Mouse (Mus musculus) MEL (cell line): ENCODE measurements at regions not wholly inside any gene's neighbourhood (a gene's known extent, or its start where the extent isn't known, plus 50 kb on each side); places are given as distances from the start of the nearest gene placed in this dataset.

ENCODE experiments used
- CHD2 ChIP-seq: IDR thresholded peaks from 2 replicates; pipeline ENCODE4 v1.6.1; 2011; ENCODE audit warnings: low read length, improper control_type of control experiment
- CTCF ChIP-seq, 3 experiments: IDR thresholded peaks in 2 of 3; conservative IDR thresholded peaks in 1 of 3; 2 replicates each; pipeline ENCODE4 v1.5.1; 2011 to 2012; ENCODE audit warnings: low read length in 3 of 3, low read depth in 2 of 3, mild to moderate bottlenecking in 2 of 3, improper control_type of control experiment in 1 of 3, inconsistent platforms in 1 of 3, mixed read lengths in 1 of 3, moderate library complexity in 1 of 3; ENCODE audit not compliant: control insufficient read depth in 1 of 3, insufficient read depth in 1 of 3, poor library complexity in 1 of 3, severe bottlenecking in 1 of 3
- E2F4 ChIP-seq: IDR thresholded peaks from 2 replicates; pipeline ENCODE4 v1.6.1; 2011; ENCODE audit warnings: low read depth, low read length, improper control_type of control experiment, borderline replicate concordance
- HCFC1 ChIP-seq: IDR thresholded peaks from 2 replicates; pipeline ENCODE4 v1.6.1; 2012; ENCODE audit warnings: low read depth, mild to moderate bottlenecking, inconsistent platforms, low read length, improper control_type of control experiment, moderate library complexity
- POLR2A ChIP-seq, 2 experiments: IDR thresholded peaks; 2 replicates each; pipeline ENCODE4 v1.6.1; 2011 to 2012; ENCODE audit warnings: low read length in 2 of 2, mild to moderate bottlenecking in 2 of 2, control low read depth in 1 of 2, improper control_type of control experiment in 1 of 2, low read depth in 1 of 2, moderate library complexity in 1 of 2; ENCODE audit not compliant: control insufficient read depth in 1 of 2, insufficient read depth in 1 of 2, poor library complexity in 1 of 2
- RCOR1 ChIP-seq: IDR thresholded peaks from 2 replicates; pipeline ENCODE4 v1.6.1; 2012; ENCODE audit warnings: low read depth, mild to moderate bottlenecking, inconsistent platforms, low read length, improper control_type of control experiment
- TAL1 ChIP-seq: IDR thresholded peaks from 2 replicates; pipeline ENCODE4 v1.6.1; 2012; ENCODE audit warnings: mild to moderate bottlenecking, inconsistent platforms, low read length, moderate library complexity, mixed read lengths
- TCF12 ChIP-seq: IDR thresholded peaks from 2 replicates; pipeline ENCODE4 v1.6.1; 2014; ENCODE audit warnings: low read depth, mild to moderate bottlenecking, inconsistent platforms, low read length, improper control_type of control experiment, moderate library complexity

DNA sequence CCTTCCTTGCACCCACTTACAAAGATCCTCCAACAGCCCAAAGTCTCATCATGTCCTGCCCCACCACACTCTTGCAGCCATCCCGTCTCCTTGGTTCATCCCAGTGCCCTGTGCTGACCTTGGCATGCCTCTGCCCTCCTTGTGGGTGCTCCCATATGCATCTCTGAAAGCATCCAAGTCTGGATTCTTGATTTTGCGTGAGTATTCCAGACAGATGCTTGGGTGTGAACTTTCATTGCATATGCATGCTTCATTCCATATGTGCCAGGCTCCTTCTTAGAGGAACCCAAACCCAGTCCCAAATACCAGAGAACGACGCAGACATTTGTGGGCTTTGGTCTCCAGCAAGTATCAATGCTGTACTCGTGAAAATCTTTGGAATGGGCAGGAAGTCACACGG lies 78.8 kb upstream of the Cplx2 start:
- no peak for TF ChIP-seq E2F4
- TF ChIP-seq POLR2A (IDR thresholded peaks at IDR 0.05; ENCODE audit: control insufficient read depth in 1 of 2, insufficient read depth in 1 of 2, low read depth in 1 of 2, low read length in 2 of 2, poor library complexity in 1 of 2): no peak
- no peak for TF ChIP-seq HCFC1
- TF ChIP-seq RCOR1: no peak
- TF ChIP-seq CTCF (IDR thresholded peaks at IDR 0.05 in 2 of 3, conservative IDR thresholded peaks at IDR 0.05 in 1 of 3; ENCODE audit: control insufficient read depth in 1 of 3, insufficient read depth in 1 of 3, low read depth in 2 of 3, low read length in 3 of 3, poor library complexity in 1 of 3, severe bottlenecking in 1 of 3): no peak
- TF ChIP-seq TCF12: no peak
- TF ChIP-seq CHD2: no peak
- no peak for TF ChIP-seq TAL1
